Mouse (Mus musculus): Measurements from ENCODE around the gene Tmem150a.

Tmem150a gene

GRCm38 (mm10) chr6:72355066-72355911, at the start of gene Tmem150a:
TSS of gene Tmem150a (plus strand) at chr6:72355447.
- in situ Hi-C loops (cut with MseI, MboI), result no loop called here

- in situ Hi-C loops (cut with MseI, MboI), result no loop called here
These were observed 43.0 kb upstream of the Tmem150a start for GRCm38 (mm10) chr6:72312198-72312597.

- in situ Hi-C loops (cut with MseI, MboI), result no loop called here
These were observed 42.0 kb upstream of the Tmem150a start for GRCm38 (mm10) chr6:72313124-72313867.

GRCm38 (mm10) chr6:72315384-72315783, 39.9 kb upstream of the Tmem150a start:
- in situ Hi-C loops (cut with MseI, MboI), result no loop called here

GRCm38 (mm10) chr6:72316044-72316443, 39.2 kb upstream of the Tmem150a start:
- in situ Hi-C loops (cut with MseI, MboI), result no loop called here

DNA sequence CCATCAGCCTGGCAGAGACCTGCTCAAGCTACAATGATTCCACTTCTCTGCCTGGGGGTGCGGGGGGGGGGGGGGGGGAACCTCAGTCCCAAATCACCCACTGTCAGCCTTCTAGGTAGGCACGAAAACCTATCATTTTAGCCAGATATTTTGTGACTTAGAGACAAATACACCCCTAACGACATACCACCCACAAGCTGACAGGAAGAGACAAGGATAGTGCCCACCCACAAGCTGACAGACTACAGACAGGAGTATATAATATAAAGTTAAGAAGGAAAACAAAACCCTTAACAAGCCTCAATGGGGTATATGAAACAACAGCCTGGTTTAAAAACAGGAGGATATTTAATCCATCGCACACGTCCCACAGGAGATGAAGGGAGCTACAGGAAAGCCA, 36.8 kb upstream of the Tmem150a start:
- in situ Hi-C loops (cut with MseI, MboI), result no loop called here

- in situ Hi-C loops (cut with MseI, MboI), result no loop called here
These were observed 36.2 kb upstream of the Tmem150a start for GRCm38 (mm10) chr6:72319019-72319418.

- in situ Hi-C loops (cut with MseI, MboI), result no loop called here
These were observed 32.3 kb upstream of the Tmem150a start for GRCm38 (mm10) chr6:72322936-72323335.

- in situ Hi-C loops (cut with MseI, MboI), result no loop called here
These were observed 31.3 kb upstream of the Tmem150a start for GRCm38 (mm10) chr6:72323786-72324508.

- in situ Hi-C loops (cut with MseI, MboI), result no loop called here
These were observed 29.0 kb upstream of the Tmem150a start for GRCm38 (mm10) chr6:72326274-72326673.

GRCm38 (mm10) chr6:72329019-72329418, 26.2 kb upstream of the Tmem150a start:
- in situ Hi-C loops (cut with MseI, MboI), result no loop called here

DNA sequence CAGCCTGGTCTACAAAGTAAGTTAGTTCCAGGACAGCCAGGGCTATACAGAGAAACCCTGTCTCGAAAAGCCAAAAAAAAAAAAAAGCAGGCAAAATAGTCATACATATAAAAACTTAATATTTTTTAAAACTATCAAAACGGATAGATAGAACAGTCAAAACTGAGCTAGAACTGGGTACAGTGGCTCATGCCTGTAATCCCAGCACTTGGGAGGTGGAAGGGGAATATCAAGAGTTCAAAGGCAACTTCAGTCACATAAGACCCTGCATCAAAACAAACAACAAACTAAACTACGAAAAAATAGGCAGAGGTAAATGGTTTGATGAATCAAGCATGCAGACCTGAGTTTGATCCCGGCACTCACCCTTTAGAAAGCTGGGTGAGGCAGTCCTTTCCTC, 25.1 kb upstream of the Tmem150a start:
- in situ Hi-C loops (cut with MseI, MboI), result no loop called here

DNA sequence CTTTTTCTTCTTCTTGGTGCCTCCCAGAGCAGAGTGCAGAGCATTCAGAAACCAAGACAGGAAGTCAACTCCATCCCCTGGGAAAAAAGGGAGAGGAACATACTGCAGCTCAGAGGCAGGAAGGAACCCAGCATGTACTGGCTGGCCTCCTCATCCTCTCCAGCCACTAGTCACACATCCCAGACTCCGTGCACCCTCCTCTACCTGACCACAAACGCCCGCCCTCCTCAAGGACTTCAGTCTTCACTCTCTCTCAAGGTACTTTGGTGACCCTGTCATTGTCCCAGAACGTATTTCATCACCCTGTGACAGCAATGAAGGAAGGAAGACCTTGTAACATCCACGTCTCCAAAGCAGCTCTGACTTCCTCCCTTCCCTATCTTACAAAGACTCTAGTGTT, 22.1 kb upstream of the Tmem150a start:
- in situ Hi-C loops (cut with MseI, MboI), result no loop called here

GRCm38 (mm10) chr6:72340481-72340880, 14.8 kb upstream of the Tmem150a start:
- in situ Hi-C loops (cut with MseI, MboI), result no loop called here

DNA sequence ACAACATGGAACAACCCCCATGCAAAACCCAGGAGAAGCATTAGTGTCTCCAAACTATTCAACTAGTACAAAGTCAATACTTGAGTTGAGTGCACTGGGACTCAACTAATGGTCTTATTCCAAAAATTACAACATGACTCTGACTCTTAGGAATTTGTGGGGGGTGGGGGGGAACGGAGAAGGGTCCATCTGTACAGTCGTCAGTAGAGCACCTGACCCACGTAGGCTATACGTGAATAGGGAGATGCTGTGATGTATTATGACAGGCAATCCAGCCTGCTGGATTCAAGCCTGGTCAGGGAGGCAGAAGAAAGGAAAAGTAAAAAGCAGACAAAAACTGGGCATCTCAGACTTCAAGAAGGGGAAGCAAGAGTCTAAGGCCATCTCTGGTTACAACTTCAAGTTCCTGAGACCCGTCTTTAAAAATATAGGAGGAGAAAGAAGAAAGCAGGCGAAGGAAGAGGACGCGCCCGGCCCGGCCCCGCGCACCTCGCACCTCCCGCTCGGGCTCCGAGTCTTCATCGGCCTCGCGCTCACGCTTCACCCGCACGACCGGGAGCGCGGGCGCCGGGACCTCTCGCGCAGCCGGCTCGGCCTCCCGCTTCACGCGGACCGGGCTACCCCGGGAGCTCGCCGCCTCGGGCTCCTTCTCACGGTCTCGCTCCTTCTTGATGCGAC, 10.7 kb upstream of the Tmem150a start:
- in situ Hi-C loops (cut with MseI, MboI), result no loop called here

GRCm38 (mm10) chr6:72345074-72345567, 10.1 kb upstream of the Tmem150a start, which contains the start of gene Usp39:
TSS of gene Usp39 (minus strand) at chr6:72345184.
- in situ Hi-C loops (cut with MseI, MboI), result no loop called here

- in situ Hi-C loops (cut with MseI, MboI), result no loop called here
These were observed 9.6 kb upstream of the Tmem150a start for GRCm38 (mm10) chr6:72345633-72346032.

GRCm38 (mm10) chr6:72346261-72346660, 9.0 kb upstream of the Tmem150a start:
- in situ Hi-C loops (cut with MseI, MboI), result no loop called here

DNA sequence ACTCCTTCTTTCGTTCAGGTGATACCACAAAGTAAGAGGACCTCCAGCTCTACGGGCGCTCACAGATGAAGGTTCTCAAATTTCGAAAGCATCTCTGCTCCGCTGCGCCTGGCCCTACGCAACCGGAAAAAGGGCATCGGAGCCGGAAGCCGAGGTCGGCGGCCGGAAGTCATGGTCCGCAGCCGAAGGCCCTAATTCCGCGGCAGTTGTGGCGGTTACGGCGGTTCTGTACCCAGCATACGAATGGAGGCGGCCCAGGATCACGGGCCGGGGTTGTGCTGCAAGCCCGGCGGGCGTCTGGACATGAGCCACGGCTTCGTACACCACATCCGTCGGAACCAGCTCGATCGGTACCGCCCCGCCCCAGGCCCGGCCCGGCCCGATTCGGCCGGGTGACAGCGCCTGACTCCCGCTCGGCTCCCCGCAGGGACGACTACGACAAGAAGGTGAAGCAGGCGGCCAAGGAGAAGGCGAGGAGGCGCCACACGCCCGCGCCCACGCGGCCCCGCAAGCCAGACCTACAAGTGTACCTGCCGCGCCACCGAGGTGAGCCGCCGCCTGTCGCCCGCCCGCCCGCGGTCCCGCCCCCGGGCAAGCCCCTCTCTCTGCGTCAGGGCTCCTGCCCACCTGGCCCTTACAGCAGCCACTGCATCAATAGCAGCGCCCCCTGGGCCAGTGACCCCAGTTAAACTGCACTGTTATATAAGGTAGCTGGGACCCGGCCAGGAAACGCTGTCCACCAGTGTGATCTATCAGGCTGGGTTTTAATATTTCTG, 7.9 kb upstream of the Tmem150a start, which contains the start of gene 0610030E20Rik:
TSS of gene 0610030E20Rik (plus strand) at position 152 of the 776 bp plus-strand sequence.
- in situ Hi-C loops (cut with MseI, MboI), result no loop called here

GRCm38 (mm10) chr6:72348411-72348810, 6.8 kb upstream of the Tmem150a start:
- in situ Hi-C loops (cut with MseI, MboI), result no loop called here
